Mouse (Mus musculus) ovary, postnatal 10 days (tissue): ENCODE results near the gene Tmem110.

Experiments
- DNase-seq: peaks from one replicate; pipeline ENCODE4 v3.0.0; 2022; ENCODE audit warnings: low spot score

The Tmem110 gene

DNA sequence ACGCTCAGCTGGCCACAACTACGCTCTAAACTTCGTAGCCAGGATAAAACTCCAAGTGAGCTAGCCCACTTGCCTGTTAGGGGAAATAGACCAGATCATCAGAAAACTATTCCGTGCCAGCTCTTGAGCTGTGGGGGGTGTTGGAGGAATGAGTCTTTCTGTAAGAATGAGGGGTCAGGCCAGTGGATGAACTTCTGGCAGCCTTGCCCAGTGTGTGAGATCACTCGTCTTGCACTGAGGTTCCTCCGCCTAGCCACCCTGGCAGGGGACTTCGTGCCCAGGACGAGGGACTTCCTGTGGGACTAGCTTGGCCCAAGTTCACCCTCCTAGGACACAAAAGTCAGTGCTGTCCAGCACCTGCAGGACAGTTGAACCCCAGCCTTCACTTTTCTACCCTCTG is 78.9 kb downstream of the Tmem110 start:
- no peak for DNase-seq

- no peak for DNase-seq
Observed at GRCm38 (mm10) chr14:30906001-30906400, 80.6 kb downstream of the Tmem110 start.

GRCm38 (mm10) chr14:30907814-30908265 is 82.5 kb downstream of the Tmem110 start:
- DNase-seq = no peak

- no peak for DNase-seq
Observed at GRCm38 (mm10) chr14:30911141-30911540, 85.8 kb downstream of the Tmem110 start.

DNA sequence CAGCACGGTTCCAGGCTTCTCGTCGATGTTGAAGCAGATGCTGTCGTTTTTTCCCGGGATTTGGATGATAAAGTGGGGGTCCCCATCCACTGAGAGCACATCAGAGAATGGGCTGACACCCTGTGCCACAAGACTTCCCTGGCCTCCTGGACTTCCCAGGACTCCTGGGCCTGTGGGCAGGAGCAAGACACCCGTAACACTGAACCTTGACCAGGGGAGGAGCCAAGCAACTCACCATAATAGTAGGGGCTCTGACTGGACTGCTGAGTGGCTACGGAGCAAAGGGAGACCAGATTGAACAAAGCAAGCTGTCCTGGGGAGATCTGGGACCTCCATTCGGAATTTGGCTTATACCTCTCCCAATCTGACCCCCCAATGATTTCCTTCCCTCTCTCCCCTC is 87.3 kb downstream of the Tmem110 start:
- no peak for DNase-seq

- no peak for DNase-seq
Observed at GRCm38 (mm10) chr14:30913404-30913803, 88.0 kb downstream of the Tmem110 start.

GRCm38 (mm10) chr14:30916516-30916915 is 91.1 kb downstream of the Tmem110 start:
- DNase-seq = no peak

- no peak for DNase-seq
Observed at GRCm38 (mm10) chr14:30922053-30922670, 96.8 kb downstream of the Tmem110 start.

GRCm38 (mm10) chr14:30923375-30924105 is 98.2 kb downstream of the Tmem110 start, which contains the start of gene Itih3:
Itih3 (minus strand) TSS chr14:30923760.
- DNase-seq = no peak

GRCm38 (mm10) chr14:30925492-30925891 is 100.1 kb downstream of the Tmem110 start:
- no peak for DNase-seq
